Mouse (Mus musculus) embryo, embryonic 10 days (tissue): Measurements from ENCODE around the gene Birc3.
"Not testable (repeated sequence)": the region's sequence is repeated elsewhere in the genome, so short reads cannot be mapped to it uniquely, and the experiment has no call there.

Experiments
- DNase-seq: peaks from one replicate; pipeline ENCODE4 v3.0.0-alpha.2; 2015; ENCODE audit warnings: low spot score

Gene Birc3

DNA sequence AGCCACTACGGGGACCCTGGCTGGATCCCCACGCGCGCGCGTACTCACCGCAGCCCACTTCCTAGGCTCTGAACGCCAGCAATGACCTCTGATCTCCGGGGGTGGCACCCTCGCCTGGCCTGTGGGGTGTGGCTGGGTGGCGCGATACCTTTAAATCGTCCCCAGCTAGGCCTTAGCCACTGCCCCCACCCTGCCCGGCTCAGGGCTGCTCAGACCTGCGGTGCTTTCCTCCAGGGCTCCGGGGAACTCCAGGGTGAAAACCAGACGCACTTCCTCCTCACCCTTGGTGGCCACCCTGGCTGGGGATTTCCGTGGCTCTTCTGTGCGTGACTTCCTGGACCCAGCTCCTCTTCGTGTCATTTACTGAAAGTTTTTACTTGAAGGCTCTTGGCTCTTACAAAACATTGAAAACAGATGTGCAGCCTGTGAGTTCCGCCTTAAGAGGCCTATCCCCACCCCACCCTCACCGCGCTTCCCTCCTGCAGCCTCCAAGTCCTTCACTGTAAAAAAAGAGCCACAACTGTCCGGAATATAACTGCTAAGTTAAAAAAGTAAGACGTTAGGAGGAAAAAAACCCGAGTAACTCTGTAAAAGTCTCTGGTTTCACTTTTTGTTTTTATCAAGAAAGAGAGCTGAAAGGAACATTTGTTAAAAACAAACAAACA lies at the start of gene Birc3:
Gene Birc3 (minus strand): TSS at position 412 of the 665 bp plus-strand sequence.
- DNase-seq: peak; percentile 61

- DNase-seq: no peak
These were observed 41.9 kb upstream of the Birc3 start for GRCm38 (mm10) chr9:7914925-7915324.

DNA sequence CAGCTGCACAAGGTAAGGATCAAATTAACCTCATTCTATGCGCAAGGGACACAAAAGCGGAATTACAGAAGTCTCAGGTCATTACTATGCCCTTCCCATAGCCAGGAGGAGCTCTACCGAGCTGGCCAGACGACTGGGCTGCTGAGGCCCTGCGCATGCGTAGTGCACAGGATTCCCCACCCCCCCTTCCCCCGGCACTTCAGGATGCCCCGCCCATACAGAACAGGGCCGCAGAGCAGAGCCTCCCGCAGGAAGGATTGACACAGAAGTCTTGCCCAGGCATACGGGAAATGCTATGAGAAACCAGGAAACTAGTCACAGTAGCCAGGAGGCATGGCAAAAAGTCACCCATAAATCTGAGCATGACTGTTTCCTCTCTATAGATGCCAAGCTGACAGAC lies 41.5 kb upstream of the Birc3 start:
- peak; percentile 90 for DNase-seq

DNA sequence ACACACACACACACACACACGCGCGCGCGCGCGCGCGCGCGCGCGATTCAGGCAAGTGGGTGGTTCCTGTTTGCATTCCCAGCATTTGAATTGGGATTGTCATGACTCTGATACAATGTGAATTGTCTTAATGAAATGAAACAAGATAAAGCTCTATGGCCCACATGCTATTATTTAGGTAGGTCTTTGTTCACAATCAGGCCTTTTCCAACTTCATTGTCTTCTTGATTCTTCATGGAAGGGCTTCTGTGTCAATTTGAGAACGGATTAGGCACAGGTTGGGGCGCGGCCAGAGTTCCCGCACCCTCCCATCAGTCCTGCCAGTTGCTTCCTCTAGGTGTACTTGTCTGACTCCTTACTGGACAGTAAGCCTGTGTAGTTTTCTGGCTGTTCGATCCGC lies 41.0 kb upstream of the Birc3 start:
- no peak for DNase-seq

DNA sequence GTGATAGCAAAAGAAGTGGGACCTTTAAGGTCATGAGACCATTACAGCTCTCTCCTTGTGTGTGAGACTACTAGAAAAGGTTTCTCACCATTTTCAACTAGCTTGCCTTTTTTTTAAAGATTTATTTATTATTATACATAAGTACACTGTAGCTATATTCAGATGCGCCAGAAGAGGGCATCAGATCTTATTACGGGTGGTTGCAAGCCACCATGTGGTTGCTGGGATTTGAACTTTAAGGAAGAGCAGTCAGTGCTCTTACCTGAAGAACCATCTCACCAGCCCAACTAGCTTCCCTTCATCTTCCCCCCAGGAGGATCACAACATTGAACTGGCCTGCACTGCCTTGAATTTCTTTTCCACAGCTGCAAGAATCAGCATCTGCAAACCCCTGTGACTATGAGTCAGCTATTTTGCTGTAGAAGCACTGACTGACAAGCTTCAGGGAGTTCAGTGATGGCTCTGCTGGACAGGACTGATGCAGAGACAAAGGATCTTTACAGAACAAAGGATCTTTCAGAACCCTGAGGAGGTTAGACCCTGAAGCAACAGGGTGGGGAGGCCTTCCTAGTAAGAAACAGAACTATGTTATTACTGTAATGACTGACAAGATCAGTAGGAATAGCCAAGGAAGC lies 34.5 kb upstream of the Birc3 start:
- no peak for DNase-seq

DNA sequence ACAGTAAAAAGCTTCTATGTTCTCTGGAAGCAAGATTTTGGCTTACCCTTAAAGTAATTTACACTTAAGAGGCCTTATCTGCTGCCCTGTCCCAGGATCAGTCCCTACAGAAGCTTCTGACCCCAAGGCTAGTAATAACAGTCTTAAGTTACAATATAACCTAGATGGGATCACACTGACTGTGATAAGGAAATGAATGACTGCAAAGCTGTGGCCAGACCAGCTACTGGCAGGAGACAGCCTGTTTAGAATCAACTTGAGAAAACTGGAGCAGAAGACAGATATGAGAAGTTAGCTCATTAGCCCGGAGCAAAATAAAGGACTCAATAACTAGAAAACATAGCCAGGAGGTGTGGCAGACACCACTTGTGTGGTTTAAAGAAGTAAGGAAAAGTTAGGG lies 33.6 kb upstream of the Birc3 start:
- DNase-seq: no peak

DNA sequence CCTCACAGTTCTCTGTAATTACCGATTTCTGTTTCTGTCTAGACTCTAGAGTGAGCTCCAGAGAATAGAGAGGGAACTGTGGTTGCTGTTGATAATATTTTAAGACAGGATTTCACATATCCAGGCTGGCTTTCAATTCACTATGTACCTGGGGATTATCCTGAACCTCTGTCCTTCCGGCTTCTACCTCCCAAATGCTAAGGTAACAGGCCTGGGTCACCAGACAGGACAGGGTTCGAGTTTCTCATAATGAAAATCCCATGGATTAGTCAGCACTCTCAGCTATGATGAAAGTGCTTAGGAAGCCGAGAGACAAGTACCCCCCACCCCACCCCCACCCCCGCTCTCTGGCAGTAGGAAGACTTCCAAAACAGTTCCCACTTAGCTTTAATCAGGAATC lies 30.8 kb upstream of the Birc3 start:
- no peak for DNase-seq

GRCm38 (mm10) chr9:7903262-7903661 lies 30.3 kb upstream of the Birc3 start:
- no peak for DNase-seq

GRCm38 (mm10) chr9:7902311-7902710 lies 29.3 kb upstream of the Birc3 start:
- DNase-seq: peak; percentile 76

DNA sequence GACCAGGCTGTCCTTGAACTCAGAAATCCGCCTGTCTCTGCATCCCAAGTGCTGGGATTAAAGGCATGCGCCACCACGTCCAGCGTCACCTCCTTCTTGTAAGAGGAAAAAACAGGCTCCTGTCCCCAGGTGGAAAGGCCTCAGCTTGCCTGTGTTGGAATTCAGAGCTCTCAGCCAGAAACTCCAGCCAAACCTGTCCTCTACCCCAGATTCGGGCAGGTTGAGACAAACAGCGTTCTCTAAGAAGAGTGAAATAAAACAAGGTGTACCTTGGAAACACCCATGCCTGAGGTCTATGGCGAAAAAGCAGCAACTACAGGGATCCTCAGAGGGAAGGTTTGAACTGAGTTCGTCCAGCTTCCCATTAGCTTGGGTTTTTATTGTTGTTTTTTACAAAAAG lies 28.0 kb upstream of the Birc3 start:
- no peak for DNase-seq

- DNase-seq: peak; percentile 87
These were observed 24.5 kb upstream of the Birc3 start for GRCm38 (mm10) chr9:7897502-7897901.

DNA sequence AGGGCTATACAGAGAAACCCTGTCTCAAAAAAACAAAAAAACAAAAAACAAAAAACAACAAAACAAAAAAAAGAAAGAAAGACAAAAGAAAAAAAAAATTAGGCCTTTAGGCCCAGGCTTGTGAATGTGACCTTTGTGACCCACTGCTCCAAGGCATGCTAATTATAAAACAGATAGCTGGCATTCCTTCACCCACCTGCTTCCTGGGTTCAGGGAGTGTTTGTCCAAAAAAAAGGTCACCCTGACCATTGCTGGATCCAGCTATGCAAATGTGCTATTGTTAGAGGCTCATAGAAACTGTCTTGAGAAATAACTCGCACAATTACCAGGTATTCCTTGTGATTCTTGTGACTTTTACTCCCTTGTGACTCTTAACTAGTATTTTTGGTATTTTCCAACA lies 18.8 kb upstream of the Birc3 start:
- not testable (repeated sequence) for DNase-seq

DNA sequence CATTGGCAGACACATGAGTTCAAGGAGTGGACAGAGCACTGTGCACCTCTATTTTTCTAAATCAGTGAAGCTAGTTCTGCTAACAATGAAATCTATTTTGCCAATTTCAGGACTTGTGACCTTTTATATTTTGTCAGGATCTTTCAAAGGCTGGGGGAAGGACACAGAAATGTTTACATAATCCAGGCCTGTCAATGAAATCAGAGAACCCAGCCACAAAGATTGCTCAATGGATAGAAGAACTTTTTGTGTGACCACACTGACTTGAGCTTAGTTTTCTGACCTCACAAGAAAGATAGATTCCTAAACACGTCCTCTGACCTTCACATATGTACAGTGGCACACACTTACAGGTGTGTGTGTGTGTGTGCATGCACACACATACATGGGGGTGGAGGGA lies 18.2 kb upstream of the Birc3 start:
- no peak for DNase-seq

DNA sequence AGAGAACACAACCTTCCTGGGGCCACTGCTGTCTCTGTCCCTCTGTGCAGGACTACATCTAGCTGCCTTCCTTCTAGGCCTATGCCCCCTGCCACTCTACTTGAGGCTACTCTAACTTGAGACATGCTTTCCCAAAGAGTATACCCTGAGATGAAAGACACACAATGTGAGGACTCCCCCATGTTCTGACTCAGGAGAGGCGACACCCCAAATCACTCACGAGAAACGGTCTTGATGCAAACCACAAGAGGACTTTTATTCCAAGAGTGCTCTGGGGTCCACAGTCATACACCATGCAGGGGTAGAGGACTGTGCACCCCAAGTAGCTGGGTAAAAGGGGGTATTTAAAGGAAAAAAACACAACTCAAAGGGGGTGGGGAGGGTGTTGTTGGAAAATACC lies 11.4 kb upstream of the Birc3 start:
- DNase-seq: no peak

GRCm38 (mm10) chr9:7882304-7882865 lies 9.4 kb upstream of the Birc3 start:
- no peak for DNase-seq

DNA sequence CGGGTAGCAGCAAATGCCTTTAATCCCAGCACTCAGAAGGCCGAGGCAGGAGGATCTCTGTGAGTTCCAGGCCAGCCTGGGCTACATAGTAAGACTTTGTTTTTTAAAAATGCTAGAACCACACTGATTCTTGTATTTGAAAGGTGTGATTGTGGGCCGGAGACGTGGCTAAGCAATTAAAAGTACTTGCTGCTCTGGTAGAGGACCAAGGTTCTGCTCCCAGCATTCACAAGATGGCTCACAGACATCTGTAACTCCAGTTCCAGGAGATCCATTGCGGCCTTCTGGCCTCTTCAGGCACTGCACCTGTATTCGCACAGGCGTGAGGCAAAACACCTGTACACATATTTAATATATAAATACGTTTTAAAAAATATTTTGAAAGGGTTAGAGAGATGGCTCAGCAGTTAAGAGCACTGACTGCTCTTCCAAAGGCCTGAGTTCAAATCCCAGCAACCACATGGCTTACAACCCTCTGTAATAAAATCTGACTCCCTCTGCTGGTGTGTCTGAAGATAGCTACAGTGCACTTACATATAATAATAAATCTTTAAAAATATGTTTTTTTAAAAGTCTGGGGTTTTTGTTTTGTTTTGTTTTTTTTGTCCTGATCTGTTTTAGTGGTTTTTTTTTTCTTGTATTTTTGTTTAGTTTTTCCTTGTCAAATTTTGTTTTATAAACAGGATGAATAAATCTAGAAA lies 675 bp upstream of the Birc3 start:
- no peak for DNase-seq

GRCm38 (mm10) chr9:7872044-7872774 lies 777 bp downstream of the Birc3 start:
- peak; percentile 51 for DNase-seq

DNA sequence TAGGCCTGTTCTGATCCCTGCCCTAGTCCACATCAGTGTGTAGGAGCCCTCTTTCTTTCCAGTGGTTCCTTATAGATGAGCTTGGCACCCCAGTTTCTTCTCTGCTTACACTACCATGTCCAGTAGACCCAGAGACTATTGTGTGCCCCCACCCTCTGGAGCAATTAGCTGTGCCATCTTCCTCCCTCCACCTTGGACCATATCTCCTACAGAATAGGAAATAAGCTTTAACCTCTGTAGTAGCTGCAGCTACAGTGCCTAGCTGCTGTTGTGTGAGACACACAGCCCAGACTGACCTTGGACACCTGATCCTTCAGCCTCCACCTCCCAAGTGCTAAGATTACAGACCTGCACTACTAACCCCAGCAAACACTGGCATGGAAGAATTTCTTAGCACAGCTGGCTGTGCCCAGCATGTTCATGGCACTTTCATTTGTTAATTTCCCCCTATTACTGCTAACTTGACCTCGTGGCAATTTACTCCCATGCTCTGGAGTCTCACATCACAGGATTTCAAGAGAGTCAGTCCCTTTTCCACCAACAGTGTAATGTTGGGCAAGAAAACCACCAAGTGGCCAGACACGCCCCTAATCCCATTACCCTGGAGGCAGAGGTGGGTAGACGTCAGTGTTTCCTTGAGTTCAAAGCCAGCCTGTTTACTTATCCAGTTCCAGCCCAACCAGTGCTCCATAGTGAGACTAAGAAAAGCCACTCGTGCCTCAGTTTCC lies 1.5 kb downstream of the Birc3 start:
- no peak for DNase-seq

DNA sequence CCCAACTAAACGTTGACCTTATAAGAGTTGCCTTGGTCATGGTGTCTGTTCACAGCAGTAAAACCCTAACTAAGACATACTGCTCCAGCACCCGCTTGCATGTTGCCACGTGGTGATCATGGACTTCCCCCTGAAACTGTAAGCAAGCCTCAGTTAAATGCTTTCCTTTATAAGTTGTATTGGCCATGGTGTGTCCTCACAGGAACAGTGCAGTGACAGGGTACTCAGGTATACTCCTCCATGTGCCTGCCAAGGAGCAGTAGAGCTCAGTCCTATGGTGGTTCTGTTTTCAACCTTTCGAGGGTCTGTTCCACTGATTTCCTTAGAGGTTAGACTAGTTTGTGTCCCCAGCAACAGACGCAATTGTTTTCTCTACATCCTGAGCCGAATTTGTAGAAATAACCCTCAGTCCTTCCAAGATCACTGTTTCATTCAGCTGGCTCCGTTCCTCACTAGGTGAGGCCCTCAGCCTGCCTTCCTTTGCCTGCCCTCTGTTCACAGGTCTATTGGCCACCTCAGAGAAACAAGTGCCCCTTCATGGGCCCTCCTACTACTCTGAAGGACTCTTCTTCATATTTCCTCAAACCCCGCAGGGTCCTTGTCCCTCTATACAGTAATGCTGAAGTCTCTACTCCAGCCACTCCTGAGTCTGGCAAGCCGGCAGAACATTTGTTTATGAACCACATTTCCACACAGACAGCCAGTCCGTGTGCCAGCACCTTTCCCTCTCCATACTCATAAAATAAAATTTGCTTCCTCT lies 2.2 kb downstream of the Birc3 start:
- no peak for DNase-seq

GRCm38 (mm10) chr9:7868838-7869491 lies 4.0 kb downstream of the Birc3 start:
- no peak for DNase-seq
